Mouse (Mus musculus) kidney, adult 9 months (tissue): ENCODE measurements around the gene Mt2.

Experiments used
- DNase-seq: peaks from one replicate; pipeline ENCODE4 v3.0.0; 2022

Gene Mt2

GRCm38 (mm10) chr8:94172809-94173732 is 607 bp downstream of the Mt2 start:
- DNase-seq, result no peak

DNA sequence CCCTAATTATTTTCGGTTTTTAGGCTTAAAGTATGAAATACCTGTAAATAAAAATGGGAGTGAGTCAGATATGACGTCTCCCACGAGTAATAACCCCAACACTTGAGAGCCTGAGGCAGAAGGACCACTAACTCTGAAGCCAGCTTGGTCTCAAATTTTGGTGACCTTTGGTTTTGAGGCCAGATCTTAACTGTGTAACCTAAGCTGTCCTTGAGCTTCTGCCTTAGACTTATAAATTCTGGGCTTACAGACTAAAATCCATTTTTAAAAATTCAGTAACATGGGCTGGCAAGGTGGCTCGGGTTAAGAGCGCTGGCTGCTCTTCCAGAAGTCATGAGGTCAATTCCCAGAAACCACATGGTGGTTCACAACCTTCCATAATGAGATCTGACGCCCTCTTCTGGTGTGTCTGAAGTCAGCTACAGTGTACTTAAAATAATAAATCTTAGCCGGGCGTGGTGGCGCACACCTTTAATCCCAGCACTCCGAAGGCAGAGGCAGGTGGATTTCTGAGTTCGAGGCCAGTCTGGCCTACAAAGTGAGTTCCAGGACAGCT is 1.5 kb downstream of the Mt2 start:
- no peak for DNase-seq

DNA sequence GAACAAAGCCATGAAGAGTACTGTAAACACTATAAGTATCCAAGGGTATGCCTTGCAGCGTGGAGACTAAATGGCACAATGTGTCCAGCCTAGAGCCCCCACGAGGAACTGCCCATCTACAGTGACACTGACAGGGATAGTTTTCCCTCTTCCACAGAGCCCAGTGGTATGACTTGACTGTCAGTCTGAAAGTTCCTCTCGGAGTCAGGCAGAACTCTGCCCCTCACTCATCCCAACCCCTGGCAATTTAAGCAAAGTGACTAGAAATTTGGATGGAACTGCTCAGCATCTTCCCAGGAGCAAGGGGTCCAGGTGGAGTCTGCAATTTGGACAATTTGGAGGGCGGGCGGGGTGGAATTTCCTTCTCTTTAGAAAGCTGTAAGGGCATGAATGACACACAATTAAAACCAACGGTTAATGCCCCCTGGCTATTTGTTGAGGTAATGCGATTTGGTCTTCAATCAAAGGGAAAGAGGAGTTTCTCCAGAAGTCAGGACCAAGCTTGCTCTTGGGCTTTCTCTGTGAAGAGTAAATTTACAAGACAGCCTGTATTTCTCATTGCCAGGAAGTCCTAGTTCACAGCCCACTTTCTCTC is 2.3 kb downstream of the Mt2 start:
- DNase-seq, result no peak

GRCm38 (mm10) chr8:94177716-94178390 is 5.4 kb downstream of the Mt2 start:
- no peak for DNase-seq

DNA sequence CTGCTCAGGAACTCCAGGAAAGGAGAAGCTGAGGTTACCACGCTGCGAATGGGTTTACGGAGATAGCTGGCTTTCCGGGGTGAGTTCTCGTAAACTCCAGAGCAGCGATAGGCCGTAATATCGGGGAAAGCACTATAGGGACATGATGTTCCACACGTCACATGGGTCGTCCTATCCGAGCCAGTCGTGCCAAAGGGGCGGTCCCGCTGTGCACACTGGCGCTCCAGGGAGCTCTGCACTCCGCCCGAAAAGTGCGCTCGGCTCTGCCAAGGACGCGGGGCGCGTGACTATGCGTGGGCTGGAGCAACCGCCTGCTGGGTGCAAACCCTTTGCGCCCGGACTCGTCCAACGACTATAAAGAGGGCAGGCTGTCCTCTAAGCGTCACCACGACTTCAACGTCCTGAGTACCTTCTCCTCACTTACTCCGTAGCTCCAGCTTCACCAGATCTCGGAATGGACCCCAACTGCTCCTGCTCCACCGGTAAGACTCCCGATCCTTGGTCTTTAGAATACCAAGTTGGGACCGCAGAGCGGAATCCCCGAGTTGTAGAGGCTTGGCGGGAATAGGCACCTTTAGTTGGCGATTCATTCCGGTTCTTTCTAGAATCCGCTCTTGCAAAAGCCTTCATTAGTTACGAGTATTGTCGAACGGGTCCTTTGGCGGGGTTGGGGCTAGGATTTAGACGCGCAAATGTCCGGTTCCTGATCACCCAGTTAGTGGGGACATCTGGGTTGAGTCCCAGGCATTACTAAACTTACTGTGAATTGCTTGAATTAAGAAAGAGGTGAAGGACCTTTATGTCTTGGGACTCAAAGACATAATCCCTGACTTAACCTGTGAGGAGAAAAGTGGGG is 6.6 kb downstream of the Mt2 start, which contains the start of gene Mt1:
Mt1 (plus strand) TSS at position 226 of the 856 bp plus-strand sequence.
- DNase-seq, result peak; percentile 91

GRCm38 (mm10) chr8:94179713-94180560 is 7.5 kb downstream of the Mt2 start:
- peak; percentile 28 for DNase-seq

DNA sequence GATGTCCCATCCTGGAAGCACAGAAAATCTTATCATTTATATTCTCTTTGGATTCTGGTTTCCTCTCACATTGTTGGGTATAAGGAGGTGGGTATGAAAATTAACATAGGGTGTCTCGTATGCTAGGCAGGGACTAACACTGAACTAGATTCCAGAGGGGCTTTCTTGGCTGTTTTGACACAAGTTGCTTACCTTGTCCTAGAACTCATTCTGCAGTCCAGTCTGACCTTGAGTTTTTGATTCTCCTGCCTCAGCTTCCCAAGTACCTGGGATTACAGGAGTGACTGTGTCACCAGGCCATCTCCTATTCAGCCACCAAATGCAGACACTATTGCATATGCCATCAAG is 8.1 kb downstream of the Mt2 start:
- DNase-seq, result no peak

GRCm38 (mm10) chr8:94182055-94182929 is 9.8 kb downstream of the Mt2 start:
- peak; percentile 17 for DNase-seq

- peak; percentile 85 for DNase-seq
These were observed 10.7 kb downstream of the Mt2 start for GRCm38 (mm10) chr8:94183117-94183516.

- DNase-seq, result no peak
These were observed 11.9 kb downstream of the Mt2 start for GRCm38 (mm10) chr8:94184357-94184843.

GRCm38 (mm10) chr8:94185791-94186190 is 13.3 kb downstream of the Mt2 start:
- DNase-seq, result no peak

- DNase-seq, result peak; percentile 87
These were observed 14.1 kb downstream of the Mt2 start for GRCm38 (mm10) chr8:94186542-94186941.

GRCm38 (mm10) chr8:94187290-94188002 is 15.0 kb downstream of the Mt2 start:
- DNase-seq, result no peak

DNA sequence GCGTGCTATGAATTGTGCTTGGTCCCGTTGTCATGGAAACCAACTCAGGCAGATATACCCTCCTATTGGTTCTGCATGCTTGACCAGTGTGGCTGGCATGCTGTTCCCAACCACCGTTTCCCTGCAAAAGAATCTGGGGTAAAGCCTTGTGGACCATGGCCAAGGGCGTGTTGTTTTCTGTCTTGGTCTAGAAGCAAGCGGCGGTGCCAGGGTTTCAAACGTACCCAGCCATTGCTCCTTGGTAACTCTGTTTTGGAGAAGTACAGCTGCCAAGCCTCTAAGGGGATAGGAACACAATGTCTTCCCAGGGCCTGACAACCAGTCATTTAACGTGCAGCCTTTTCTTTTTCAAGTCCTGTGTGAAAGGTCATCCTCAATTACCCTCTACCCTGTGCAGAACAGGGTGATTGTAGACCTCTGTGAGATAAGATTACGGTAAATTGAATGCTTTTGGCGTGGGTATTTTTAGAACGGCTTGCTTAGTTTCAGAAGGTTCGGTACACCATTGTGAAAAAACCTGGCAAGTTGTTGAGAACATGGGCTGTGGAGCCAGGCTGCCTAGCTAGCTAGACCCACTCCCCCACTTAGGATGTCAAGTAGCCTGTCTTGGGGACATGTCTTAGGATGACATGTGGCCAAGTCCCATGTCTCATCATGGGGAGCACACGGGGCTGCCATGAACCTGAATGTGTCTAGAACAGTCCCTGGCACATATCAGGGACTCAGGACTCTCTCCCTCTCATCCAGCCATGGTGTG is 17.0 kb downstream of the Mt2 start:
- DNase-seq, result peak; percentile 23

DNA sequence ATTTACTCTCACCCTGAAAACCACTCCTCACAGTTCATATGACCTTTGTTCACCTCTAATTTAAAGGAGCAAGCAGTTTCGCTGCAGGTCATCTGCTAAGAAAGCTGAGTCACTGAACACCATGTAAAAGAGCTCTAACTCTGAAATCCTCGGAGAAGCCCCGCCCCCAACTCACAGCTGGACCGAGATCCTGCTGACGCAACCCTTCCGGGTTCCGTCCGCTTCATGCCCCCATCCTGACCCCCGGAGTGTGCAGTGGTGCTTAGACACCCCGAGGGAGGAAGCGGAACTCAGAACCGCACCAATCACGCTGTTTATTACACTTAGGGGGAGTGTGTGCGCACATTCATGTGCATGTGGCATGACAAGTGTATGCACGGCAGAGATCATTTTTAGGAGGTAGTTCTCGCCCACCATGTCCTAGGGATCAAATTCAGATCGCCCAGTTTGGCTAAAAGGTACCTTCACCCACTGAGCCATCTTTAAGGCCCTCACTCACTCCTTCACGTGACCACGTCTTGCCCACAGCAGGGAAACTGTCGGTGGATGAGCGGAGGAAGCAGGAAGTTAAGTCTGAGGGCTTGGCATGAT is 18.7 kb downstream of the Mt2 start:
- DNase-seq, result peak; percentile 87

DNA sequence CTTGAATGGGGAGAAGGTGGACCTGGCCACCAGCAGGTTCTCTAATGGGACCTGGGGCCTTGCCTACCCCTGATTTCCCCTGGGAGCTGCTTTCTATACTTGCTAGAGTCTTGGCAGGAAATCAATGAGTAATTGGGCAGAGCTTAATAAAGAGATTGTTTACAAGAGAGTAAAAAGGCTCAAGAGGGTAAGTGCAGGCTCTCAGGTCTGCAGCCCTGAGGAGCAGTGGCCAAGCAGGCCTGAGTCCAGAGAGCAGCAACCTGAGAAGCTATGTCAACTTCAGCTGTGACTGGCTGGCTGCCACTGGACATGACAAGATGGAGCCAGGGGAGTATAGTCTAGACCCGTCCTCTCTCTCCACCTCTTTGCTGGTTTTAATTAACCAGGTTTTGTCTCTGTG is 20.5 kb downstream of the Mt2 start:
- DNase-seq, result no peak

DNA sequence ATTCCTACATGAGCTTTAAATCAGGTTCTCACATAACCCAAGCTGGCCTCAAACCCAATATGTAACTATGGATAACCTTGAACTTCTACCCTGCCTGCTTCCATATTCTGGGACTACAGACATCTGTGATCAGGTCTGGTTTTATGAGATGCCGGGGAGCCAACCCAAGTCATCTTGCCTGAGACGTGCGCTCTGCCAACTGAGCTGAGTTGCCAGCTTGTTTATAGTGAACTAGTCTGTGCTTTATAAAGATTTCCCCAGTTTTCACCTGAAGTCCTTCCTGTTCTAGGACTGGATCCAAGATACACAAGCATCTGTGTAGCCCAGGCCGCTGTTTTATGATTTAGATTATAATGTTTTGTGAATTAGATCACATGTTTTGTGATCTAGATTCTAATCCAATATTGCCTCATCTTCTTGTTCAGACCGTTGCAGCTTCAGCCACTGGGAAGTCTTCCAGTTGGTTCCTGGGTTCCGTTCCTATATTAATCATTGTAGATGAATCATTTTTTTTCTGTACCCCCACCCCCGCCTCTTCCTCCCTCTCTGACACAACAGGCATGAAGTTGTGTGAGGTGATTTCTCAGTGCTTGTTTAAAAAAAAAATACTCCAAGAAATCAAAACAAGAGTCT is 22.2 kb downstream of the Mt2 start:
- DNase-seq, result no peak
